In the genomic region with DNA sequence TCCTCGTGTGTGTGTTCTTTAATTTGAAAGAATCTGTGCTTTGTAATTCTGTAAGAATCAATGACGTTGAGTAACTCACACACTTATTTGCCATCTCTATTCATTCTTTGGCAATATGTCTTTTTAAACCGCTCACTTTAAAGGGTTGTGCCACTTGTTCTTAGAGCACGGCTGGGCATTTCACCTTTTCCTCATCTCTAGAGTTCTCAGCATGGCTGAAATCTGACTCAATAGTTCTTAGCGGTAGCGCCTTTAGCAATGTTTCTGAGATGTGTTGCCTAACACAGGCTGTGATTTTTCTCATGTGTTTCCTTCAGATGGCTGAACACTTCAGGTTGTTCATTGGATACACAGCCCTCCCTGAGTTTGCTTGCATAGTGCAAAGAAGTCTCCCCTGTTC, we compare ENCODE assay signal across 31 mouse cellular contexts. TPM values are rescaled to one million over a fixed set of nuclear protein-coding genes. Genes with fewer than 3 reads are reported as not detected.
DNase-seq lines count a peak whose midpoint lies in the region; ATAC-seq and TF ChIP-seq lines count a peak whose summit lies in the region.
"Had no signal": no experiment of that assay in that cellular context is flagged by ENCODE, and none has a peak within 500 bp of the region (broad histone marks: within the 10 kb centered on the region; RNA-seq: fewer than 3 reads in every experiment).

No protein-coding gene starts in this region.

- H3K4me2 ChIP-seq in lung, embryonic 14.5 days: no peak overlapping the region
- H3K4me2 ChIP-seq in forebrain, embryonic 12.5 days: no peak overlapping the region
- H3K4me2 ChIP-seq: embryonic facial prominence, embryonic 15.5 days; forebrain, embryonic 13.5 days; hindbrain, embryonic 12.5 days; kidney, embryonic 15.5 days; limb, embryonic 15.5 days; liver, embryonic 15.5 days; neural tube, embryonic 12.5 days; stomach, embryonic 15.5 days had no signal

- ATAC-seq in lung, embryonic 14.5 days (ENCODE audit: insufficient read depth): no peak
- no peak for ATAC-seq in inflammation-experienced regulatory T-cells, adult 6 months
- no peak for ATAC-seq in forebrain, embryonic 12.5 days (ENCODE audit: low FRiP score)
- ATAC-seq: forebrain, embryonic 13.5 days; hindbrain, postnatal 0 days; midbrain, embryonic 16.5 days had no signal

- TF ChIP-seq CTCF in lung, embryonic 14.5 days (IDR thresholded peaks at IDR 0.05; ENCODE audit: low read depth): no peak

- peaks cover 9% of the 10 kb centered on the region; the same call in 1 of the 2 replicates for H3K4me1 ChIP-seq in lung, embryonic 14.5 days (ENCODE audit: insufficient read depth)
- H3K4me1 ChIP-seq in forebrain, embryonic 12.5 days: no peaks in the 10 kb centered on the region
- H3K4me1 ChIP-seq: forebrain, embryonic 13.5 days; hindbrain, embryonic 12.5 days; kidney, embryonic 15.5 days; limb, embryonic 10.5 days; liver, embryonic 15.5 days; midbrain, embryonic 10.5 days; neural tube, embryonic 12.5 days had no signal

- H3K27ac ChIP-seq in lung, embryonic 14.5 days (ENCODE audit: low read depth): peak overlapping the region; percentile 34; the same call in 1 of the 2 replicates
- H3K27ac ChIP-seq in forebrain, embryonic 12.5 days: no peak overlapping the region
- H3K27ac ChIP-seq: embryonic facial prominence, embryonic 10.5 days; embryonic facial prominence, embryonic 15.5 days; forebrain, embryonic 13.5 days; hindbrain, embryonic 12.5 days; hindbrain, postnatal 0 days; kidney, embryonic 15.5 days; limb, embryonic 10.5 days; limb, embryonic 15.5 days; liver, embryonic 15.5 days; midbrain, embryonic 10.5 days; neural tube, embryonic 12.5 days; stomach, embryonic 15.5 days had no signal

- intact Hi-C loops in heart, postnatal 36 days (cut with DNase I): no loop called here

- H3K9me3 ChIP-seq in lung, embryonic 14.5 days (ENCODE audit: low read depth, low read length): no peaks in the 10 kb centered on the region
- no peaks in the 10 kb centered on the region for H3K9me3 ChIP-seq in forebrain, embryonic 12.5 days
- H3K9me3 ChIP-seq: embryonic facial prominence, embryonic 10.5 days; embryonic facial prominence, embryonic 15.5 days; forebrain, embryonic 13.5 days; hindbrain, embryonic 12.5 days; kidney, embryonic 15.5 days; limb, embryonic 10.5 days; limb, embryonic 15.5 days; liver, embryonic 15.5 days; midbrain, embryonic 10.5 days; neural tube, embryonic 12.5 days; stomach, embryonic 15.5 days had no signal

- no peak overlapping the region for H3K4me3 ChIP-seq in lung, embryonic 14.5 days (ENCODE audit: low read depth, low read length)
- no peak overlapping the region for H3K4me3 ChIP-seq in forebrain, embryonic 12.5 days (replicated peaks)
- H3K4me3 ChIP-seq: embryonic facial prominence, embryonic 10.5 days; embryonic facial prominence, embryonic 15.5 days; forebrain, embryonic 13.5 days; hindbrain, embryonic 12.5 days; kidney, embryonic 15.5 days; limb, embryonic 10.5 days; limb, embryonic 15.5 days; liver, embryonic 15.5 days; midbrain, embryonic 10.5 days; myocyte; neural tube, embryonic 12.5 days; stomach, embryonic 15.5 days had no signal

- no peak overlapping the region for H3K9ac ChIP-seq in lung, embryonic 14.5 days
- H3K9ac ChIP-seq in forebrain, embryonic 12.5 days: no peak overlapping the region
- H3K9ac ChIP-seq: embryonic facial prominence, embryonic 15.5 days; forebrain, embryonic 13.5 days; hindbrain, embryonic 12.5 days; kidney, embryonic 15.5 days; limb, embryonic 15.5 days; liver, embryonic 15.5 days; neural tube, embryonic 12.5 days; stomach, embryonic 15.5 days had no signal

- no peaks in the 10 kb centered on the region for H3K36me3 ChIP-seq in lung, embryonic 14.5 days (ENCODE audit: insufficient read depth)
- no peaks in the 10 kb centered on the region for H3K36me3 ChIP-seq in forebrain, embryonic 12.5 days (replicated peaks)
- H3K36me3 ChIP-seq: embryonic facial prominence, embryonic 10.5 days; embryonic facial prominence, embryonic 15.5 days; hindbrain, embryonic 12.5 days; kidney, embryonic 15.5 days; limb, embryonic 10.5 days; limb, embryonic 15.5 days; liver, embryonic 15.5 days; midbrain, embryonic 10.5 days; neural tube, embryonic 12.5 days; stomach, embryonic 15.5 days had no signal

- no peaks in the 10 kb centered on the region for H3K27me3 ChIP-seq in lung, embryonic 14.5 days (ENCODE audit: insufficient read depth, low read length)
- no peaks in the 10 kb centered on the region for H3K27me3 ChIP-seq in forebrain, embryonic 12.5 days
- H3K27me3 ChIP-seq: embryonic facial prominence, embryonic 15.5 days; forebrain, embryonic 13.5 days; hindbrain, embryonic 12.5 days; kidney, embryonic 15.5 days; limb, embryonic 15.5 days; liver, embryonic 15.5 days; neural tube, embryonic 12.5 days; stomach, embryonic 15.5 days had no signal

- 75% methylated on average over 6 of the region's 6 CpGs for WGBS in lung, embryonic 14.5 days
- WGBS in forebrain, embryonic 12.5 days: 79% methylated on average over 6 of the region's 6 CpGs

- DNase-seq in heart, adult 11 months: peak; percentile 34
- no peak for DNase-seq in heart, postnatal 36 days
- no peak for DNase-seq in lung, embryonic 14.5 days
- no peak for DNase-seq in lung, postnatal 14 days
- peak; percentile 55 for DNase-seq in lung, postnatal 25 days (ENCODE audit: low spot score)
- DNase-seq: adrenal gland, postnatal 10 days; cerebellum, adult 8-10 months; cerebellum, postnatal 25 days; gastrocnemius, postnatal 10 days; heart, postnatal 14 days; kidney, adult 18-20 months; right cerebral cortex, postnatal 4 days; thymus, postnatal 14 days had no signal

RNA-seq across cellular contexts. Expression of gene Col6a2, which starts 51.2 kb away (rescaled TPM):
- 10 to 100 TPM; 78.2 to 87.8 TPM for total RNA-seq in heart, postnatal 36 days (2021)
- 168 and 170 TPM in 2 replicates for polyA plus RNA-seq in lung, embryonic 14.5 days (2014; fragmentation: Nextera tagmentation; extraction: Ambion mirVana)
- not detected for polyA plus RNA-seq in inflammation-experienced regulatory T-cells, adult 6 months (2017; shearing (Covaris generic))
- polyA plus RNA-seq in forebrain, embryonic 12.5 days (2016; fragmentation: Nextera tagmentation; extraction: Ambion mirVana): 14.8 and 18.7 TPM in 2 replicates
- total RNA-seq: CH12.LX; megakaryocyte progenitor cell, adult 5-6 weeks had no signal

RNA-seq across cellular contexts. Expression of gene Col6a1, which starts 51.4 kb away (rescaled TPM):
- 10 to 100 TPM; 69.8 to 78.5 TPM for total RNA-seq in heart, postnatal 36 days (2021)
- 215 and 226 TPM in 2 replicates for polyA plus RNA-seq in lung, embryonic 14.5 days (2014; fragmentation: Nextera tagmentation; extraction: Ambion mirVana)
- polyA plus RNA-seq in inflammation-experienced regulatory T-cells, adult 6 months (2017; shearing (Covaris generic)): not detected
- 11.2 and 14.7 TPM in 2 replicates for polyA plus RNA-seq in forebrain, embryonic 12.5 days (2016; fragmentation: Nextera tagmentation; extraction: Ambion mirVana)
- total RNA-seq: megakaryocyte progenitor cell, adult 5-6 weeks had no signal

Comparison
In these comparisons a context has a peak if more than half of its experiments do, and no peak if none do; other contexts are left out.
1. DNase-seq: peak in heart, adult 11 months (single experiment) and lung, postnatal 25 days (single experiment); none in heart, postnatal 36 days (0 of 2), lung, embryonic 14.5 days (single experiment) and lung, postnatal 14 days (single experiment).
2. RNA of gene Col6a2, which starts 51.2 kb away (polyA plus RNA-seq): 168 to 170 TPM in lung, embryonic 14.5 days and 14.8 to 18.7 TPM in forebrain, embryonic 12.5 days; not detected in inflammation-experienced regulatory T-cells, adult 6 months; every median in the first group is over 10 times any median in the second.
3. RNA of gene Col6a1, which starts 51.4 kb away (polyA plus RNA-seq): 215 to 226 TPM in lung, embryonic 14.5 days and 11.2 to 14.7 TPM in forebrain, embryonic 12.5 days; not detected in inflammation-experienced regulatory T-cells, adult 6 months; every median in the first group is over 10 times any median in the second.